Mouse (Mus musculus): ENCODE measurements around the gene Tab1. TPM values are rescaled to one million over a fixed set of nuclear protein-coding genes. Genes with fewer than 3 reads are reported as not detected.

Tab1 gene
- total and polyA plus RNA-seq, 3 experiments = 11.6 to 17.7 (median 12.0) TPM

DNA sequence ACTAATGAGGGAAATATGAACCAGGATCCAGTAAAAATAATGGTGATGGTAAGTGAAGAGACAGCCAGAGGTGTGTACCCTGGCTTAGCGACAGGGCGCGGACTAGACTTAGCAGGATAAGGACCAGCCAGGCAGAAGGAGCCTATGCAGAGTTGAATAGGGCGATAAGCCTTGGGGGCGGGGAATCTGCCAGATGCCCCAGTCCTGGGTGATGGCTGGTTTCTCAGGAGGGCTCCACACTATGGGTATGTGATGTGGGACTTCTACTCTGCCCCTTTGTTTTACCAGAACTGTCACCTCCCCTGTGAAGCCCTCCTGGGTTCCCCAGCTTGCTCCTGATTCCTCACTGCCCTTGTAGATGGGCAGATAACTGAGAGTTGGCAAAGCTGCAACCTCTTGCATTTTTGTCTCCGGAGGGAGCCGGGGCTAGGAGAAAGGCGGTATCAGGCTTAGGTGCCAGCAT lies 34.9 kb upstream of the Tab1 start:
- no peak overlapping the region for H3K4me3 ChIP-seq (replicated peaks in 1 of 3; ENCODE audit: low read depth in 2 of 3, low read length in 2 of 3, poor library complexity in 1 of 3)
- no peaks in the 10 kb centered on the region for H3K9me3 ChIP-seq (replicated peaks; ENCODE audit: low read length)
- DNase-seq (ENCODE audit: extremely low read depth) = no peak
- no peak overlapping the region for H3K27ac ChIP-seq (ENCODE audit: insufficient read depth, low read depth)
- no peaks in the 10 kb centered on the region for H3K27me3 ChIP-seq (replicated peaks)
- peaks cover 8 to 39% of the 10 kb centered on the region in 2 experiments; a peak in 2 of 4 replicates for H3K4me1 ChIP-seq (ENCODE audit: control insufficient read depth in 1 of 2, insufficient read depth in 2 of 2)
- H3K4me2 ChIP-seq (ENCODE audit: insufficient read depth, low read depth, poor library complexity, severe bottlenecking) = no peak overlapping the region
- dilution Hi-C loops (cut with MboI; ENCODE audit: extremely low pct_ligation_motif_present, extremely low pct_unique_long_range_greater_than_20kb, low sequenced_read_pairs) (no loop called here), in situ Hi-C loops (cut with MboI; ENCODE audit: low pct_ligation_motif_present, low pct_unique_long_range_greater_than_20kb, low sequenced_read_pairs) (loop anchor here (10.0 kb wide), 2 partner anchors 127 to 353 kb away; partner anchors contain the start of gene Sun2)
- no peaks in the 10 kb centered on the region for H3K36me3 ChIP-seq (replicated peaks in 1 of 2; ENCODE audit: control insufficient read depth in 1 of 2, insufficient read depth in 1 of 2, low read length in 1 of 2)
- TF ChIP-seq MAZ (IDR thresholded peaks at IDR 0.05; ENCODE audit: low read depth, low read length) (no peak), NRF1 (IDR thresholded peaks at IDR 0.05; ENCODE audit: low read depth, low read length) (no peak), SMC3 (IDR thresholded peaks at IDR 0.05; ENCODE audit: low read depth, low read length) (no peak), USF2 (conservative IDR thresholded peaks at IDR 0.05; ENCODE audit: low read depth, low read length) (no peak), KAT2A (IDR thresholded peaks at IDR 0.05; ENCODE audit: insufficient replicate concordance, low read length) (no peak), CHD1 (IDR thresholded peaks at IDR 0.05; ENCODE audit: low read depth, low read length) (no peak), TBP (conservative IDR thresholded peaks at IDR 0.05; ENCODE audit: low read depth, low read length) (no peak), MAX (IDR thresholded peaks at IDR 0.05; ENCODE audit: low read length) (no peak), ZC3H11A (IDR thresholded peaks at IDR 0.05; ENCODE audit: low read depth, low read length) (no peak), JUND (conservative IDR thresholded peaks at IDR 0.05; ENCODE audit: low read depth, low read length) (no peak), JUN (IDR thresholded peaks at IDR 0.05; ENCODE audit: insufficient read depth, low read depth, low read length) (no peak), ETS1 (conservative IDR thresholded peaks at IDR 0.05; ENCODE audit: low read depth, low read length) (no peak), E2F4 (IDR thresholded peaks at IDR 0.05; ENCODE audit: insufficient replicate concordance, low read depth, low read length) (no peak), RAD21 (IDR thresholded peaks at IDR 0.05; ENCODE audit: low read depth, low read length) (no peak), ELF1 (IDR thresholded peaks at IDR 0.05; ENCODE audit: low read depth, low read length) (no peak), SIN3A (IDR thresholded peaks at IDR 0.05; ENCODE audit: low read length) (no peak)
- H3K9ac ChIP-seq (ENCODE audit: insufficient read depth, low read depth) = no peak overlapping the region
- no peaks in the 10 kb centered on the region for H3K79me2 ChIP-seq (replicated peaks; ENCODE audit: control insufficient read depth, extremely low read depth, insufficient read depth, poor library complexity, severe bottlenecking)

DNA sequence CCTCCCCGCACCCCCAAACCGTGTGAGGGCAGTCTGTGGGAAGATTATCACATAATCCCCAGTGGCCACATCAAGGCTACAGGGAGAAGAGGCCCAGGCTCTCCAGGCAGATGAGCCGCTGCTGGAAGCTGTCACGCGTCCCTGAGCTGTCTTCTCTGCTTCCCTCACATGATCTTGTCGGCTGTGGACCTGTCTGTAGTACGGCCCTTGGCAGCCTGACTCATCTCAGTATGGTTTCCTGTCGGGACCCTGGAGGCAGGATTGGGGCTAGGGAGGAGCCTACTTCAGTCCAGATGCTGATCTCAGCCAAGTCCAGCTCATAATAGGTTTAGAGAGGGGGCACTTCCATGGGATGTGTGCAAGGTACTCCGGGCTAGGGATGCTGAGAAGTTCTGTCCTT lies 34.1 kb upstream of the Tab1 start:
- no peak for TF ChIP-seq POLR2AphosphoS2 (IDR thresholded peaks at IDR 0.05; ENCODE audit: low read depth, low read length)
- no peak for TF ChIP-seq POLR2A (IDR thresholded peaks at IDR 0.05; ENCODE audit: low read depth, low read length)
- dilution Hi-C loops (cut with MboI; ENCODE audit: extremely low pct_ligation_motif_present, extremely low pct_unique_long_range_greater_than_20kb, low sequenced_read_pairs) (no loop called here), in situ Hi-C loops (cut with MboI; ENCODE audit: low pct_ligation_motif_present, low pct_unique_long_range_greater_than_20kb, low sequenced_read_pairs) (loop anchor here (10.0 kb wide), 2 partner anchors 126 to 354 kb away; partner anchors contain the start of gene Sun2)
- no peak overlapping the region for H3K27ac ChIP-seq (ENCODE audit: insufficient read depth, low read depth)
- H3K9ac ChIP-seq (ENCODE audit: insufficient read depth, low read depth) = no peak overlapping the region
- no peak for DNase-seq (ENCODE audit: extremely low read depth)
- H3K36me3 ChIP-seq (replicated peaks in 1 of 2; ENCODE audit: control insufficient read depth in 1 of 2, insufficient read depth in 1 of 2, low read length in 1 of 2) = no peaks in the 10 kb centered on the region
- H3K27me3 ChIP-seq (replicated peaks) = no peaks in the 10 kb centered on the region
- H3K4me2 ChIP-seq (ENCODE audit: insufficient read depth, low read depth, poor library complexity, severe bottlenecking) = no peak overlapping the region
- H3K9me3 ChIP-seq (replicated peaks; ENCODE audit: low read length) = no peaks in the 10 kb centered on the region
- no peak overlapping the region for H3K4me3 ChIP-seq (replicated peaks in 1 of 3; ENCODE audit: low read depth in 2 of 3, low read length in 2 of 3, poor library complexity in 1 of 3)
- no peaks in the 10 kb centered on the region for H3K79me2 ChIP-seq (replicated peaks; ENCODE audit: control insufficient read depth, extremely low read depth, insufficient read depth, poor library complexity, severe bottlenecking)
- H3K4me1 ChIP-seq (ENCODE audit: control insufficient read depth in 1 of 2, insufficient read depth in 2 of 2) = peaks cover 8 to 39% of the 10 kb centered on the region in 2 experiments; a peak in 2 of 4 replicates

Data from CH12.LX (cell line).